7 mouse cellular contexts compared by ENCODE assay signal in the genomic region with DNA sequence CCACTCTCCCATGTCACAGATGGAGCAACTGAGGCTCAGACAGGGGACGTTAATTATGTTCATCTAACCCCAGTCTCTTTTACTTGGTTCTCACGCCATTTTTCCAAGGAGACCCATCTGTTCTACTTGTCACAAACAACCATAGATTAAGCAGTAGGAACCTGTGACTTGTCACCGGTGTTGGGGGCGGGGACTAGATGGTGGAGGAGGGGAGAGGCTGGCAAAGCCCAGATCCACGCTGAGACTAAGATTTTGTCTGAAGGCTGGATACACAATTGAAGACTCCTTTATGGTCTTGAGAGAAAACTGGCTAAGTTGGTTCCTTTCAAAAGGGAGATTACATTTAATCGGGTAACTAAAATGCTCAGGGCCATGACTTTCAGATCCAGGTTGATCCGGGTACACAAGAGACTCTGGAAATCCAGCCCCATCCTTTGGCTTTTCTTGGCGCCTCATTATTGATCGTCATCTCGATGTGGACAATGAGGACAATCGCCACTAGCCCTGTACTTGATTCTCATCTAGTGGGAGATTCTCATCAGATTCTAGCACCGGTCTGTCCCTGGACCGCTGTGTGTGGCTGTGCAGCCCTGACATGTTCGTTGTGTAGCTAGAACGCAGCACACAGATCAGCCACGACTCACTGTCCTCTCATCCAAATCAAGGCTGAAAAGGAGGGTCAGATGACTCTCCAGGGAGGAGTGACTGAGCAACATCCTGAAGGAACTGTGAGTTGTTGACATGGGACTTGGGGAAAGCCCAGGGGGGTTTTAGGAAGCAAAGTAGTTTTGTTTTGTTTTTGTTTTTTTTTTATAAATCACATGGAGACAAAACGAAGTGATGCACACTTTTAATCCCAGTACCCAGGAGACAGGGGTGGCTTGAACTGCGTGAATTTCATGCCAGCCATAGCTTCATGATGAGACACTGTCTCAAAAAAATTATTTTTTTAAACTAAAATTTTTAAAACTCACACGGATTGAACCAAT.
DNase-seq lines count a peak whose midpoint lies in the region; ATAC-seq and TF ChIP-seq lines count a peak whose summit lies in the region.

No protein-coding gene starts in this region.

- H3K4me1 ChIP-seq in CH12.LX (ENCODE audit: control insufficient read depth in 1 of 2, insufficient read depth in 2 of 2), result peaks cover 21 to 59% of the 10 kb centered on the region in 2 experiments
- H3K4me1 ChIP-seq in bone marrow, adult 2 months (ENCODE audit: control insufficient read depth, insufficient read depth, low read length), result peaks cover 11% of the 10 kb centered on the region
- peaks cover 19% of the 10 kb centered on the region for H3K4me1 ChIP-seq in hindbrain, embryonic 13.5 days (replicated peaks)
- H3K4me1 ChIP-seq in midbrain, embryonic 14.5 days (ENCODE audit: control insufficient read depth, insufficient read depth, low read length), result peaks cover 3% of the 10 kb centered on the region; the same call in 1 of the 2 replicates
- H3K4me1 ChIP-seq in cerebellum, adult 2 months (ENCODE audit: control insufficient read depth, insufficient read depth, low read length), result no peaks in the 10 kb centered on the region; the same call in 1 of the 2 replicates

- no peak for ATAC-seq in hindbrain, embryonic 13.5 days (ENCODE audit: low FRiP score)
- ATAC-seq in midbrain, embryonic 14.5 days (ENCODE audit: low FRiP score, low TSS enrichment), result no peak

- TF ChIP-seq POLR2A in CH12.LX (IDR thresholded peaks at IDR 0.05; ENCODE audit: low read depth, low read length), result no peak
- no peak for TF ChIP-seq POLR2A in bone marrow, adult 2 months (IDR thresholded peaks at IDR 0.05; ENCODE audit: borderline replicate concordance, control insufficient read depth, low read depth, low read length)
- no peak for TF ChIP-seq POLR2A in cerebellum, adult 2 months (IDR thresholded peaks at IDR 0.05; ENCODE audit: borderline replicate concordance, insufficient read depth, low read length)

- H3K36me3 ChIP-seq in CH12.LX (replicated peaks in 1 of 2; ENCODE audit: control insufficient read depth in 1 of 2, insufficient read depth in 1 of 2, low read length in 1 of 2), result no peaks in the 10 kb centered on the region
- H3K36me3 ChIP-seq in hindbrain, embryonic 13.5 days, result no peaks in the 10 kb centered on the region
- H3K36me3 ChIP-seq in midbrain, embryonic 14.5 days (ENCODE audit: control insufficient read depth, insufficient read depth, low read length), result no peaks in the 10 kb centered on the region

- TF ChIP-seq EP300 in CH12.LX (IDR thresholded peaks at IDR 0.05; ENCODE audit: low read length), result no peak

- dilution Hi-C loops in CH12.LX (cut with MboI; ENCODE audit: extremely low pct_ligation_motif_present, extremely low pct_unique_long_range_greater_than_20kb, low sequenced_read_pairs), result no loop called here

- no peak for TF ChIP-seq CTCF in CH12.LX (conservative IDR thresholded peaks at IDR 0.05 in 1 of 2, IDR thresholded peaks at IDR 0.05 in 1 of 2; ENCODE audit: low read depth in 2 of 2, low read length in 2 of 2)
- TF ChIP-seq CTCF in bone marrow, adult 2 months (IDR thresholded peaks at IDR 0.05; ENCODE audit: control insufficient read depth, insufficient read depth, low read length), result no peak
- no peak for TF ChIP-seq CTCF in cerebellum, adult 2 months (IDR thresholded peaks at IDR 0.05; ENCODE audit: borderline replicate concordance, insufficient read depth, low read depth, low read length)

- no peaks in the 10 kb centered on the region for H3K9me3 ChIP-seq in CH12.LX (replicated peaks; ENCODE audit: low read length)
- H3K9me3 ChIP-seq in hindbrain, embryonic 13.5 days, result no peaks in the 10 kb centered on the region
- H3K9me3 ChIP-seq in midbrain, embryonic 14.5 days (ENCODE audit: control insufficient read depth, low read length), result no peaks in the 10 kb centered on the region

- no peak overlapping the region for H3K4me3 ChIP-seq in CH12.LX (replicated peaks in 1 of 3; ENCODE audit: low read depth in 2 of 3, low read length in 2 of 3, poor library complexity in 1 of 3)
- no peak overlapping the region for H3K4me3 ChIP-seq in bone marrow, adult 2 months (replicated peaks; ENCODE audit: control insufficient read depth, low read depth, low read length)
- peak overlapping the region; percentile 34 for H3K4me3 ChIP-seq in hindbrain, embryonic 13.5 days
- H3K4me3 ChIP-seq in midbrain, embryonic 14.5 days (replicated peaks; ENCODE audit: low read depth, low read length), result no peak overlapping the region
- no peak overlapping the region for H3K4me3 ChIP-seq in cerebellum, adult 2 months (replicated peaks; ENCODE audit: insufficient read depth, low read depth, low read length)

- H3K4me2 ChIP-seq in CH12.LX (ENCODE audit: insufficient read depth, low read depth, poor library complexity, severe bottlenecking), result peak overlapping the region; percentile 55
- H3K4me2 ChIP-seq in hindbrain, embryonic 13.5 days, result peak overlapping the region; percentile 62
- H3K4me2 ChIP-seq in midbrain, embryonic 14.5 days (ENCODE audit: low read length), result peak overlapping the region; percentile 58

- H3K27me3 ChIP-seq in CH12.LX (replicated peaks), result no peaks in the 10 kb centered on the region
- no peaks in the 10 kb centered on the region for H3K27me3 ChIP-seq in hindbrain, embryonic 13.5 days
- H3K27me3 ChIP-seq in midbrain, embryonic 14.5 days (ENCODE audit: control insufficient read depth, insufficient read depth, low read length), result no peaks in the 10 kb centered on the region
- no peaks in the 10 kb centered on the region for H3K27me3 ChIP-seq in cerebellum, adult 2 months (ENCODE audit: control insufficient read depth, insufficient read depth, low read length)

- no peaks in the 10 kb centered on the region for H3K79me2 ChIP-seq in CH12.LX (replicated peaks; ENCODE audit: control insufficient read depth, extremely low read depth, insufficient read depth, poor library complexity, severe bottlenecking)

- DNase-seq in CH12.LX (ENCODE audit: extremely low read depth), result no peak
- DNase-seq in midbrain, embryonic 14.5 days, result no peak
- DNase-seq in cerebellum, adult 2 months, result no peak
- no peak for DNase-seq in frontal cortex, postnatal 10 days (ENCODE audit: low spot score in 2 of 2)
- no peak for DNase-seq in cerebellum, postnatal 4 days (ENCODE audit: low spot score in 2 of 2)

- 32% methylated on average over 19 of the region's 19 CpGs for WGBS in bone marrow, adult 2 months
- 63% methylated on average over 19 of the region's 19 CpGs for WGBS in hindbrain, embryonic 13.5 days
- 57% methylated on average over 19 of the region's 19 CpGs for WGBS in midbrain, embryonic 14.5 days
- 63% methylated on average over 19 of the region's 19 CpGs for WGBS in cerebellum, adult 2 months

- 0 out of 2 replicates have a peak overlapping the region, but pooled peaks have one; percentile 1 for H3K27ac ChIP-seq in CH12.LX (ENCODE audit: insufficient read depth, low read depth)
- H3K27ac ChIP-seq in bone marrow, adult 2 months (ENCODE audit: control insufficient read depth, insufficient read depth, low read depth, low read length, poor library complexity), result peak overlapping the region; percentile 23
- H3K27ac ChIP-seq in hindbrain, embryonic 13.5 days, result no peak overlapping the region
- H3K27ac ChIP-seq in midbrain, embryonic 14.5 days (replicated peaks; ENCODE audit: low read depth, low read length), result no peak overlapping the region
- no peak overlapping the region for H3K27ac ChIP-seq in cerebellum, adult 2 months (ENCODE audit: insufficient read depth, low read length)

- TF ChIP-seq RAD21 in CH12.LX (IDR thresholded peaks at IDR 0.05; ENCODE audit: low read depth, low read length), result no peak

- H3K9ac ChIP-seq in CH12.LX (ENCODE audit: insufficient read depth, low read depth), result peak overlapping the region; percentile 10; the same call in 1 of the 2 replicates
- peak overlapping the region; percentile 46; the same call in 1 of the 2 replicates for H3K9ac ChIP-seq in hindbrain, embryonic 13.5 days
- H3K9ac ChIP-seq in midbrain, embryonic 14.5 days (replicated peaks; ENCODE audit: low read length), result no peak overlapping the region

- in situ Hi-C loops in CH12.LX (cut with MboI; ENCODE audit: low pct_ligation_motif_present, low pct_unique_long_range_greater_than_20kb, low sequenced_read_pairs), result no loop called here

TF ChIP-seq in CH12.LX, 34 proteins besides CTCF, POLR2A, EP300 and RAD21:
- TF ChIP-seq SIN3A (IDR thresholded peaks at IDR 0.05; ENCODE audit: low read length) (no peak), MAFK (IDR thresholded peaks at IDR 0.05; ENCODE audit: insufficient replicate concordance, low read length) (no peak), CHD2 (IDR thresholded peaks at IDR 0.05; ENCODE audit: low read length) (peak; percentile 75), ZNF384 (IDR thresholded peaks at IDR 0.05; ENCODE audit: low read depth, low read length) (no peak), JUN (IDR thresholded peaks at IDR 0.05; ENCODE audit: insufficient read depth, low read depth, low read length) (no peak), NRF1 (IDR thresholded peaks at IDR 0.05; ENCODE audit: low read depth, low read length) (no peak), IRF4 (IDR thresholded peaks at IDR 0.05; ENCODE audit: low read depth, low read length) (no peak), ZMIZ1 (IDR thresholded peaks at IDR 0.05; ENCODE audit: low read depth, low read length) (no peak)
TF ChIP-seq in CH12.LX: peak in this region for 1.

Comparison
In these comparisons a context has a peak if more than half of its experiments do, and no peak if none do; other contexts are left out.
1. H3K27ac ChIP-seq: peak in CH12.LX (single experiment) and bone marrow, adult 2 months (single experiment); none in hindbrain, embryonic 13.5 days (single experiment), midbrain, embryonic 14.5 days (single experiment) and cerebellum, adult 2 months (single experiment).
2. Peak in every context shown above with its lines, with median percentiles within 50 percentile points of each other: H3K4me2 ChIP-seq.